Mouse (Mus musculus) heart, embryonic 14.5 days (tissue): ENCODE data around the gene Pms2. TPM values are rescaled to one million over a fixed set of nuclear protein-coding genes. Genes with fewer than 3 reads are reported as not detected.

ENCODE experiments used
- ATAC-seq: fragments of 200-750 bp; cut with Nextera tagmentation; 2 replicates; pipeline ENCODE4 v1.8.0; 2017; ENCODE audit warnings: low read depth, moderate TSS enrichment; ENCODE audit not compliant: insufficient number of reproducible peaks, insufficient read depth, low FRiP score
- H3K27ac ChIP-seq, 2 experiments: fragments of 200-500 bp in 1 of 2; fragments of 300-500 bp in 1 of 2; sonication (generic) in 1 of 2; replicated peaks in 1 of 2; 2 replicates each; pipeline ENCODE4 v1.5.1; 2012 to 2014; ENCODE audit warnings: low read depth in 2 of 2, low read length in 2 of 2, control low read depth in 1 of 2, mild to moderate bottlenecking in 1 of 2, mixed read lengths in 1 of 2; ENCODE audit not compliant: control insufficient read depth in 1 of 2, insufficient read depth in 1 of 2
- H3K27me3 ChIP-seq: fragments of 300-500 bp; sonication (generic); 2 replicates; pipeline ENCODE4 v1.6.1; 2014; ENCODE audit warnings: mild to moderate bottlenecking, low read length, control low read depth; ENCODE audit not compliant: control insufficient read depth, insufficient read depth
- H3K36me3 ChIP-seq: fragments of 300-500 bp; sonication (generic); 2 replicates; pipeline ENCODE4 v1.6.1; 2014; ENCODE audit warnings: mild to moderate bottlenecking, control low read depth, low read length, mixed read lengths; ENCODE audit not compliant: control insufficient read depth, insufficient read depth
- H3K4me1 ChIP-seq, 2 experiments: fragments of 200-500 bp in 1 of 2; fragments of 300-500 bp in 1 of 2; sonication (generic) in 1 of 2; 2 replicates each; pipeline ENCODE4 v1.6.1; 2012 to 2014; ENCODE audit warnings: low read length in 2 of 2, control low read depth in 1 of 2, mixed read lengths in 1 of 2; ENCODE audit not compliant: control insufficient read depth in 2 of 2, insufficient read depth in 2 of 2
- H3K4me2 ChIP-seq: fragments of 300-500 bp; sonication (generic); 2 replicates; pipeline ENCODE4 v1.6.1; 2014; ENCODE audit warnings: mild to moderate bottlenecking, low read length
- H3K4me3 ChIP-seq, 2 experiments: fragments of 200-500 bp in 1 of 2; fragments of 300-500 bp in 1 of 2; sonication (generic) in 1 of 2; 2 replicates each; pipeline ENCODE4 v1.5.1; 2012 to 2014; ENCODE audit warnings: low read length in 2 of 2, mild to moderate bottlenecking in 2 of 2, control low read depth in 1 of 2, low read depth in 1 of 2, moderate library complexity in 1 of 2; ENCODE audit not compliant: control insufficient read depth in 1 of 2, insufficient read depth in 1 of 2
- H3K9ac ChIP-seq: fragments of 300-500 bp; sonication (generic); 2 replicates; pipeline ENCODE4 v1.6.1; 2014; ENCODE audit warnings: mild to moderate bottlenecking, low read length
- H3K9me3 ChIP-seq: fragments of 300-500 bp; sonication (generic); 2 replicates; pipeline ENCODE4 v1.6.1; 2016; ENCODE audit warnings: low read length, control low read depth; ENCODE audit not compliant: control insufficient read depth
- WGBS: fragments of 180-500 bp; shearing (Covaris S2); extraction: QIAGEN DNeasy Blood & Tissue Kit; methylation state at CpG from one replicate; pipeline ENCODE4 v1.1.7; 2014; 5-methylcytosine and 5-hydroxymethylcytosine counted together
- polyA plus RNA-seq: library from polyadenylated mRNA; unstranded; fragments of >200 nt; fragmentation: Nextera tagmentation; extraction: Ambion mirVana; gene quantifications from 2 replicates; pipeline ENCODE4 v1.2.1, GENCODE M21; 2014

Pms2 gene
- polyA plus RNA-seq, 1 experiment from 2014 or later: 19.2 TPM

DNA sequence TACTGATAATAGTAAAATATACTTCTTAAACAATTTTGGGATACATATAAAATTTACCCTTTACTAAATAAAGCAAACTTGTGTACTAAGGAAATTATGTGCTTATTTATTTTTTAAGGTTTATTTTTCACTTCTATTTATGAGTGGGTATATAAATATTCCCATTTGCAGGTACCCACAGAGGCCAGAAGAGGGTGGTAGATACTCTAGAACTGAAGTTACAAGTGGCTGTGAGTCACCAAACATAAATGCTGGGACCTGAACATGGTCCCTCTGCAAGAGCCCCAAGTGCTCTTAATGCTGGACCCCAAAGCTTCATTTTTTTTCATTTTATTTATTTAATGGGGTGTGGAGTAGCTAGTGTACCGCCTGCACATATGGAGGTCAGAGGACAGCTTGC is 24.1 kb downstream of the Pms2 start:
- 95% methylated on average over 1 of the region's 1 CpGs for WGBS
- no peak overlapping the region for H3K4me3 ChIP-seq
- no peak overlapping the region for H3K9ac ChIP-seq
- H3K9me3 ChIP-seq: no peaks in the 10 kb centered on the region
- H3K27ac ChIP-seq: no peak overlapping the region
- no peak overlapping the region for H3K4me2 ChIP-seq
- H3K36me3 ChIP-seq: peaks cover 33% of the 10 kb centered on the region
- ATAC-seq: no peak
- H3K4me1 ChIP-seq: no peaks in the 10 kb centered on the region
- H3K27me3 ChIP-seq: no peaks in the 10 kb centered on the region

DNA sequence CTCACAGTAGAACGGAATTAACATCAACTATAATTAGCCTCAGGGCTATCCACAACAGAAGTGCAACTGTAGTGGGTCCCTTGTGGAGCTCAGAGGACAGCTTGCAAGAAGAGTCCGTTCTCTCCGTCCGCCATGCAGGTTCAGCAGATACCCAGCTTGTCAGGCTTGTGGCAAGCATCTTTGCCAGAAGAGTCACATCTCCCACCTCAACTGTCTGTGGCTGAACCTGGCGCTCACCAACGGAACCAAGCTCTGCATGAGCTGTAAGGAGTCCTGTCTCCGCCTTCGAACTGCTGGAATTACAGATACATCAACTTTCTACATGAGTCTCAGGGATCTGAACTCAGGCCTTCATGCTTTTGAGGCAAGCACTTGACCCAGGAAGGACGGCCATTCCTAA is 26.4 kb downstream of the Pms2 start:
- Histone ChIP-seq H3K36me3 (peaks cover 13% of the 10 kb centered on the region), H3K4me1 (no peaks in the 10 kb centered on the region), H3K4me3 (no peak overlapping the region), H3K27ac (no peak overlapping the region), H3K9me3 (no peaks in the 10 kb centered on the region), H3K27me3 (no peaks in the 10 kb centered on the region), H3K4me2 (no peak overlapping the region), H3K9ac (no peak overlapping the region)
- no peak for ATAC-seq
- WGBS: 65% methylated on average over 9 of the region's 9 CpGs

DNA sequence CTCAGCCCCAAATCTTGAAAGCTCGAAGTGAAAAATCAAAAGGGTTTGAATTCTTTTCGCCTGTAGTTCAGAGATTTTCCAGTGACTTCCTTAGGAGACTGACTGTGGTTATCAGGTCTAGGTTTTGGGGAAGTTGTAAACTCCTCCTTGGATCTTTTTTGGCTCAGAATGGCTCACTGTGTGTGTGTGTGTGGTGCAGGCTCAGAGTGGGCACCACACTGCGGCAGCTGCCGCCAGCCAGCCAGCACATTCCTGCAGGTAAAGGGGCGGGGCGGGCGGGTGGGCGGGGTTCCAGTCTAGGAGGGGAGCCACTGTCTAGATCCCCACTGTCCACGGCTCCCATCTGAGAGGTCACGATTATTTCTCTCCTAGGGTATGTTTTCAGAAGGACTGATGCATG is 31.8 kb downstream of the Pms2 start:
- 19% methylated on average over 10 of the region's 10 CpGs for WGBS
- peaks cover 0 to 7% of the 10 kb centered on the region in 2 experiments; a peak in 2 of 4 replicates for H3K4me1 ChIP-seq
- H3K4me3 ChIP-seq: no peak overlapping the region
- no peak overlapping the region for H3K9ac ChIP-seq
- H3K36me3 ChIP-seq: no peaks in the 10 kb centered on the region
- ATAC-seq: no peak; the same call in 1 of the 2 replicates
- H3K27me3 ChIP-seq: no peaks in the 10 kb centered on the region
- H3K27ac ChIP-seq: no peak overlapping the region
- H3K9me3 ChIP-seq: no peaks in the 10 kb centered on the region
- H3K4me2 ChIP-seq: no peak overlapping the region

DNA sequence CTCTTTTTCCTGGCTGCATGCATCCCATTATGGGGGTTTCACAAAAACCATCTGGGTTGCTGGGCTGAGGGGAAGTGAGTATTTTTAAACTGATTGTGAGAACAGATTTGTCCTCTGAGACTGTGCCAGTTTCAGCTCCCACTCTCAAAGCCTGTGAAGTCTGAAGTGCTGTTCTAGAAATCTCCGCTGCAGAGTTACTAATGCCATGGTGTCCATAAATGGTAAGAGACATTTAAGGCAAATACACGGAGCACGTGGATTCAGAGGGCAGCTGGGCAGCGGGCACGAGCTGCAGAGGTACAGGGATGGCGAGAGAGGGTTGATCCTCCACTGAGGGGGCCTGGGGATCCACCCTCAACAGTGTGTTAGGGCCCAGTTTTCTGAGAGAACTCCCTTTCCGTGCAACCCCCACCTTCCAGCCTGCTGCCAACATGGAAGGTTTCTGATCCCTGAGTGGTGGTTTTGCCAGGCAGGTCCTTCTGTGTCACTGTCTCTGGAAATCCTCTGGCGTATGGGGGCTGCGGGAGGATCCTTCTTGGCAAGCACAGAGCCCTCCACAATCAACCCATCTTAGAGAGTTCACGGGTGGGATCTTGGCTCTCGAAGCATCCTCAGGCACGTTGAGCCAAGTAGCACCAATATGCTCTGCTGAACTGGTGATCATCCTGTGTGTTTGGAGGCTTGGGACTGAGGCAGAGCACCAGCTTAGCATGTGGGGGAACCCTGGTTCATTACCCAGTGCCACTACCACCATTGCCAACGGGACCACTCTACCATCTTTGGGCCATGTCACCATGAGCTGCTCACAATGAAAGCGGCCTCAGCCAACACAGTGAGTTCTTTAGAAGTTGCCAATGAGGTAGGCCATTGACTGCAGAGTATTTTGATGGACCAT is 33.7 kb downstream of the Pms2 start:
- Histone ChIP-seq H3K4me2 (no peak overlapping the region), H3K27me3 (no peaks in the 10 kb centered on the region), H3K9ac (no peak overlapping the region), H3K36me3 (no peaks in the 10 kb centered on the region), H3K4me3 (no peak overlapping the region), H3K27ac (no peak overlapping the region), H3K4me1 (peaks cover 0 to 7% of the 10 kb centered on the region in 2 experiments; a peak in 2 of 4 replicates), H3K9me3 (no peaks in the 10 kb centered on the region)
- no peak for ATAC-seq
- WGBS: 73% methylated on average over 14 of the region's 14 CpGs

DNA sequence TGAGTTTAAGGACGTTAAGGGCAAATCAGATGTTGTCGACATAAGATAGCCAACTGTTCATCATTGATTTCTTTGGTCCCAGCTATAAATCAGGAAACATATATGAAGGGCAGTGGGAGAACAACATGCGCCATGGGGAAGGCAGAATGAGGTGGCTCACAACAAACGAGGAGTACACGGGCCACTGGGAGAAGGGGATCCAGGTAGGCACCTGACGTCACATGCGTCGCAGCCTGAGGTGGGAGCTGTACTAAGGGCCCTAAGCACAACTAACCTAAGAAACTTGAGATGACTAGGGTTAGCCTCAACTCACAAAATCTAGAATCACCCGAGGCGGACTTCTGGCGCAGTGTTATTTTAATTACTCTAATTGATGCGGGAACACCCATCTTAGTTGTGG is 38.6 kb downstream of the Pms2 start:
- H3K9ac ChIP-seq: no peak overlapping the region
- H3K36me3 ChIP-seq: no peaks in the 10 kb centered on the region
- H3K4me1 ChIP-seq: peaks cover 0 to 2% of the 10 kb centered on the region in 2 experiments; a peak in 2 of 4 replicates
- H3K9me3 ChIP-seq: no peaks in the 10 kb centered on the region
- H3K4me3 ChIP-seq: no peak overlapping the region
- no peak overlapping the region for H3K4me2 ChIP-seq
- no peak overlapping the region for H3K27ac ChIP-seq
- no peak for ATAC-seq
- 81% methylated on average over 12 of the region's 12 CpGs for WGBS
- no peaks in the 10 kb centered on the region for H3K27me3 ChIP-seq

DNA sequence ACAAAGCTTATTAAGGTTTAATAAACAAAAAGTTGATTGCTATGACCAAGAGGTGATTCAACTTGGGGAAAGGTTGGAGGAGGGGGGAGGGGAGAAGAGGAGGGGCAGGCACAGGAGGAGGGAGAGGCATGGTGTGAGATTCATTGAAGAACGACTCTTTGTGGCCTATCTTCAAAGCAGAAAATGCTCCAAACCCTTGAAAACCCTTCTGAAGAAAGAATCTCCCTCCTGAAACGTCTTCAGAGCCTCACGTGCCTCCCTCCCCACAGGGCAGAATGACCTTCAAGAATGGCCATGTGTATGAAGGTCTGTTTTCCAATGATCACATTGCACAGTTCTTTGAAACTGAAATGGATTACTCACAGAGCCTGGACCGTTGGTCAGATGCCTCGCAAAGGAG is 40.3 kb downstream of the Pms2 start:
- no peak overlapping the region for H3K9ac ChIP-seq
- H3K27me3 ChIP-seq: no peaks in the 10 kb centered on the region
- no peak overlapping the region for H3K4me2 ChIP-seq
- no peaks in the 10 kb centered on the region for H3K4me1 ChIP-seq
- ATAC-seq: no peak
- no peaks in the 10 kb centered on the region for H3K36me3 ChIP-seq
- WGBS: 45% methylated on average over 5 of the region's 5 CpGs
- H3K9me3 ChIP-seq: no peaks in the 10 kb centered on the region
- H3K27ac ChIP-seq: no peak overlapping the region
- no peak overlapping the region for H3K4me3 ChIP-seq

DNA sequence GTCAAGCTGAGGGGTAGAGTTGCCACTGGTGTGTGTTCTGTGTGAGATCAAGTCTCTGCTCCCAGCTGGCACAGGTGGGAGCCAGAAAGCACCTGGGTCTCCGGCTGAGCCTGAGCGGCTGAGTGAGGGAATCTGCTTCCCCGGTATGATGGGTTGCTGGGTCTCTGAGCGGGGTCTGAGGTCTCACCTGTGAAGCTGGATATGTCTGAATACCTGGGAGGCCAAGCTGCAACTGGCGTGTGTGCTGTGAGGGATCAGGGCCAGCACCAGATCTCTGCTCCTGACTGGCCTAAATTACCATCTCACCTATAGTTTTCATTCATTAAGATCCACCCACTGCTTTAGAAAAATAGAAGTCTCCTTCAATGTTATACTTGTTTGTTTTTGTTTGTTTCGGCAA is 47.3 kb downstream of the Pms2 start:
- H3K4me3 ChIP-seq: no peak overlapping the region
- ATAC-seq: no peak
- 0 out of 2 replicates have a peak, but pooled peaks cover 2% of the 10 kb centered on the region for H3K9me3 ChIP-seq
- 89% methylated on average over 6 of the region's 6 CpGs for WGBS
- H3K27me3 ChIP-seq: no peaks in the 10 kb centered on the region
- H3K36me3 ChIP-seq: no peaks in the 10 kb centered on the region
- no peak overlapping the region for H3K4me2 ChIP-seq
- no peak overlapping the region for H3K9ac ChIP-seq
- H3K4me1 ChIP-seq: no peaks in the 10 kb centered on the region
- H3K27ac ChIP-seq: no peak overlapping the region
